Mouse (Mus musculus): ENCODE data around the gene Ugt8a. TPM values are rescaled to one million over a fixed set of nuclear protein-coding genes. Genes with fewer than 3 reads are reported as not detected.

Ugt8a gene
- not detected in 4 replicates for total RNA-seq (2023)

DNA sequence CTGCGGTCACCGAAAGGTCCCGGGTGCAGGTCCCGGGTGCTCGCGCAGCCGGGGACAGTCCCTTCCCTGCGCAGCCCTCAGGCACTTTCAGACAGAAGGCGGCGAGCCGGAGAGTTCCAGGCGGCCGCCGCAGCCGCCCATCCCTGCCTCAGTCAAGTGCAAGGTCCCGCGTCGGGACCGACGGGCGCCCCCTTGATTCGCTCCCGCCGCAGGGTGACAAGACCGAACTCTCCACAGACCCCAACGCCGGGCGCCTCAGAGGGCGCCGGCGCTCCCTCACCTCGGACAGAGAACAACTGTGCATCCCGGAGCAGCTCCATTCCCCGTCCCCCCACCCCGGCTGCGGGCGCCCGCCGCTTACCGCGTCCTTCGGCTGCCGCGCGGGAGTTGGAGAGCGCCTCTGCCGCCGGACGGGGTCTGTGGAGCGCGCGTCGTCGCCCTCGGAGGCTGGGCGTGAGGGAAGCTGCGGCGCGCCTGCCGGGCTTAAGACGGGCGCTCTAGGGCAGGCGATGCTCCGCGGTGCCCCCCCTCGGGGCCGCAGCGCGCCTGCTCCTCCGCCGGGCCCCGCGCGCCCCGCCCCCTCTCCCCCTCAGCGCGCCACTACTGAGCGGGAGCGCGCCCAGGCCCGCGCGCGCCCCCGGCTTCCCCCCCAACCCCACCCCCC lies at the start of gene Ugt8a:
Gene Ugt8a (minus strand): TSS at position 528 of the 664 bp plus-strand sequence.

Measured in B cell, adult 62 days (primary cell).